Mouse (Mus musculus) liver, embryonic 13.5 days (tissue): ENCODE data around the gene Mrgprb2. TPM values are rescaled to one million over a fixed set of nuclear protein-coding genes. Genes with fewer than 3 reads are reported as not detected.

Experiments
- ATAC-seq: fragments of 200-750 bp; cut with Nextera tagmentation; 2 replicates; pipeline ENCODE4 v1.8.0; 2017; ENCODE audit warnings: low read depth, mild to moderate bottlenecking, moderate number of reproducible peaks, moderate library complexity
- DNase-seq: peaks from one replicate; pipeline ENCODE4 v3.0.0; 2022
- H3K27ac ChIP-seq: fragments of 300-500 bp; sonication (generic); 2 replicates; pipeline ENCODE4 v1.5.1; 2015; ENCODE audit warnings: moderate library complexity, mild to moderate bottlenecking, inconsistent platforms
- H3K27me3 ChIP-seq: fragments of 300-500 bp; sonication (generic); 2 replicates; pipeline ENCODE4 v1.6.1; 2015; ENCODE audit warnings: mild to moderate bottlenecking, inconsistent platforms
- H3K36me3 ChIP-seq: fragments of 300-500 bp; sonication (generic); 2 replicates; pipeline ENCODE4 v1.6.1; 2015; ENCODE audit warnings: mild to moderate bottlenecking, inconsistent platforms
- H3K4me1 ChIP-seq: fragments of 300-500 bp; sonication (generic); replicated peaks from 2 replicates; pipeline ENCODE4 v1.6.1; 2015; ENCODE audit warnings: inconsistent platforms
- H3K4me2 ChIP-seq: fragments of 300-500 bp; sonication (generic); 2 replicates; pipeline ENCODE4 v1.6.1; 2015; ENCODE audit warnings: inconsistent platforms, mild to moderate bottlenecking, moderate library complexity
- H3K4me3 ChIP-seq: fragments of 300-500 bp; sonication (generic); replicated peaks from 2 replicates; pipeline ENCODE4 v1.5.1; 2015; ENCODE audit warnings: mild to moderate bottlenecking, inconsistent platforms
- H3K9ac ChIP-seq: fragments of 300-500 bp; sonication (generic); 2 replicates; pipeline ENCODE4 v1.6.1; 2015; ENCODE audit warnings: mild to moderate bottlenecking, inconsistent platforms
- H3K9me3 ChIP-seq: fragments of 300-500 bp; sonication (generic); replicated peaks from 2 replicates; pipeline ENCODE4 v1.6.1; 2016; ENCODE audit warnings: inconsistent platforms
- polyA plus RNA-seq: library from polyadenylated mRNA; unstranded; fragments of >200 nt; fragmentation: Nextera tagmentation; extraction: Ambion mirVana; gene quantifications from 2 replicates; pipeline ENCODE4 v1.2.1, GENCODE M21; 2015

Mrgprb2 gene
- not detected in 2 replicates for polyA plus RNA-seq

GRCm38 (mm10) chr7:48557986-48558385 is at the start of gene Mrgprb2:
Gene Mrgprb2 (minus strand): TSS chr7:48558086.
- Histone ChIP-seq H3K4me3 (no peak within 1 kb of the TSS), H3K9me3 (0 out of 2 replicates have a peak, but pooled peaks cover 6% of the 10 kb centered on the region), H3K4me2 (no peak within 1 kb of the TSS), H3K36me3 (no peaks in the 10 kb centered on the region), H3K27ac (no peak within 1 kb of the TSS), H3K27me3 (no peaks in the 10 kb centered on the region), H3K9ac (no peak within 1 kb of the TSS), H3K4me1 (no peaks in the 10 kb centered on the region)
- ATAC-seq (no peak), DNase-seq (no peak)

Other genes with a start within 250 kb of the Mrgprb2 start
- not detected in 2 replicates for gene Mrgprb8, start 169.6 kb downstream of the Mrgprb2 start, polyA plus RNA-seq
- gene Mrgprb1, start 101.7 kb downstream of the Mrgprb2 start, polyA plus RNA-seq, result not detected in 2 replicates
- not detected in 2 replicates for gene Mrgprx2, start 58.8 kb downstream of the Mrgprb2 start, polyA plus RNA-seq
- gene Mrgprb3, start 85.7 kb upstream of the Mrgprb2 start, polyA plus RNA-seq, result not detected in 2 replicates
- 16.4 and 19.8 TPM in 2 replicates for gene Zdhhc13, start 230.9 kb upstream of the Mrgprb2 start, polyA plus RNA-seq